Mouse (Mus musculus) urinary bladder, postnatal 36 days (tissue): ENCODE measurements around the gene Col11a2.
"Not testable (repeated sequence)": the region's sequence is repeated elsewhere in the genome, so short reads cannot be mapped to it uniquely, and the experiment has no call there.

Source experiments
- DNase-seq, 2 experiments: peaks; one replicate each; pipeline ENCODE4 v3.0.0; 2022; ENCODE audit warnings: low spot score in 2 of 2, mixed read lengths in 1 of 2

Col11a2 gene

DNA sequence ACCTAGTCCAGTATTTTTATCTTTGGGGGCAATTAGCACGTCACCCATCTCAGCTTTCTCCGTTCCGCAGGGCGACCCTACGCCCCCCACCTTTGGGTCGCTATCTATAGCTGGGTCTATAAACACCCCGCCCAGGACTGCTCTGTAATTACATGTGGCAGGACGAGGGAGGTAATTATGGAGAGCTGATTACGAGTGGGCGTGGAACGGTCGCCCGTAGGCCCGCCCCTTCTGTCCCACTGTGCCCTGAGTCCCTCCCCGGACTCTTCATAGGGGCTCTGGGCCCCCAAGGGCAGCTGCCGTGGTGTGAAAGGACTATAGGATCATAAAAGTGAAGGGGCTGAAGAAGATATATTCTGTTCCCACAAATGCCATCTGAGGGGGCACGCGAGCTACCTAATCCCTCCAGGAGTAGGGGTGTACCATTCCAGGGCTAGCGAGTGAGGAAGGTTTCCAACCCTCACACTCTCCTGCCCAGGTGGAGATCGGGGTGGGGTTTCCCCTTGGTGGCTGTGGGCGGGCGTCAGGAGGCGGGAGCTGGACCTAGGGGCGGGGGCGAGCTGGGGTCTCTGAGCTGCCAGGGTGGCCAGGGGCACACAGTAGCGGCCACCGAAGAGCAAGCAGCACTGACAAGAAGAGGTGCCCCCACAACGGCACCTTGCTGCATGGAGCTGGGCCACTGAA lies at the start of gene Col11a2:
Gene Col11a2, plus strand, starts transcription at position 560 of the 684 bp plus-strand sequence.
- no peak for DNase-seq

DNA sequence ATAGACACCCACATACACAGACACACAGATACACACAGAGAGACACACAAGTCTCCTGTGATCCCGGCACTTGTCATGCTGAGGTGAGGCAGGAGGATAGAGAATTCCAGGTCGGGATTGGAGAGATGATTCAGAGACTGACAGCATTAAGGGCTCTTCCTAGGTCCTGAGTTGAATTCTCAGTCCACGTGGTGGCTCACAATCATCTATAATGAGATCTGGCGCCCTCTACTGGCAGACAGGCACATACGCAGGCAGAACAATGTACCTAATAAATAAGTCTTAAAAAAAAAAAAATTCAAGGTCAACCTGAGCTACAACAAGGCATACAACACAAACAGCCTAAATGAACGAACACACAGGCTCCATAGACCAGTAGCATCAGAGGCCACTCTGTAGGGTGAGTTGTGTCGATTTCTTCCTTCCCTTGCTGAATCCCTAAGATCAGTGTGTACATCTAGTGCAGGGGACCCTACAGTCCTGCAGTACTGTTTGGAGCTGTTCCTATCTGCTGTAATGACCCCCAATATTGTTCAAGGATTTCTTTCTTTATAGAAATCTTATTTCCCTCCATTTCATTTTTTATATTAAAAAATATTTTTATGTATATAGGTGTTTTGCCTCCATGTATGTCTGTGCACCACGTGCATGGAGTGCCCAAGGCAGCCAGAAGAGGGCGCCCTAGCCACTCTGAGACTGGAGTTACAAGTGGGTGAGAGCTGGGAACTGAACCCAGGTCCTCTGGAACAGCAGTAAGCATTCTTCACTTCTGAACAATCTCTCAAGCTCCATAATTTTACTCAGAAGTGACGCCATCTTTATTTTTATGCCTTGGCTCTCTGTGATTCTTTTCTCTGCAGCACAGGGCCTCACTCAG lies 47.2 kb upstream of the Col11a2 start:
- DNase-seq = peak; percentile 28 to 29

- DNase-seq = no peak
These were observed 44.3 kb upstream of the Col11a2 start for GRCm38 (mm10) chr17:33994959-33995358.

DNA sequence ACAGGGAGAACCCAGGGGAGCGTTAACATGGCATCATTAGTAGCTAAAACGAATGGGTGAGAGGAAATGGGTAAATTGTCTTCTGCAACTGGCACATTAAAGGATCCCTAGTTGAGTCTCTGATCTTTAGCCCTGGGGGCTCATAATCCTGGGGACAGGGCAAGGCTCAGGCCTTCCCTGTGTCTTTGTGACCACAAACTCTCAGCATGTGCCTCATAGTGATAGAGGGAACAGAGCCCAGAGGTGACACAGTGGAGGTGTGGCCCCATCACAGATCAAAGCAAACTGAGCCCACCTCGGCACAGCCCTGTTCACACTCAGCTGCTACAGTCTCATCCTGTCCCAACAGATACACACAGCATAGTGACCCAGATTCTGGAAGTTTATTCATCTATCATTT lies 43.6 kb upstream of the Col11a2 start:
- no peak for DNase-seq

- DNase-seq = not testable (repeated sequence)
These were observed 42.2 kb upstream of the Col11a2 start for GRCm38 (mm10) chr17:33997025-33997424.

DNA sequence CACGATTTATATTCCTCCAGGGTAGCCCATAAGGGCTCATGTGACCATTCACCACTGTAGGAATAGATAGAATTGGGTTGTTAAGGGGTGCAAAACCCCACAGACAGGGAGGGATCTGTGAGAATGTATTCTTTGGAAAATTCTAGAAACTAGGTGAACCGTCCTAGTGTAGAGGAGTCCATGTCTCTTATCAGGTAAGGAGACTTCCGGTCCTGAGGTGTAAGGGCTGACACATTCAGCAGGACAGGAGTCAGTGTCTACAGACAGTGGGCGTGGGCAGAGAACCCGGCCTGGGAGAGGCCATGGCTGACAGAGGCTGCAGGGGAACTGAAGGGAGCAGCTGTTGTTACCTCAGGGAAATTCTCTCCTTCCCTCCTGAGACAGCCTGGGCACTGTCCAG lies 40.5 kb upstream of the Col11a2 start:
- DNase-seq = not testable (repeated sequence)

DNA sequence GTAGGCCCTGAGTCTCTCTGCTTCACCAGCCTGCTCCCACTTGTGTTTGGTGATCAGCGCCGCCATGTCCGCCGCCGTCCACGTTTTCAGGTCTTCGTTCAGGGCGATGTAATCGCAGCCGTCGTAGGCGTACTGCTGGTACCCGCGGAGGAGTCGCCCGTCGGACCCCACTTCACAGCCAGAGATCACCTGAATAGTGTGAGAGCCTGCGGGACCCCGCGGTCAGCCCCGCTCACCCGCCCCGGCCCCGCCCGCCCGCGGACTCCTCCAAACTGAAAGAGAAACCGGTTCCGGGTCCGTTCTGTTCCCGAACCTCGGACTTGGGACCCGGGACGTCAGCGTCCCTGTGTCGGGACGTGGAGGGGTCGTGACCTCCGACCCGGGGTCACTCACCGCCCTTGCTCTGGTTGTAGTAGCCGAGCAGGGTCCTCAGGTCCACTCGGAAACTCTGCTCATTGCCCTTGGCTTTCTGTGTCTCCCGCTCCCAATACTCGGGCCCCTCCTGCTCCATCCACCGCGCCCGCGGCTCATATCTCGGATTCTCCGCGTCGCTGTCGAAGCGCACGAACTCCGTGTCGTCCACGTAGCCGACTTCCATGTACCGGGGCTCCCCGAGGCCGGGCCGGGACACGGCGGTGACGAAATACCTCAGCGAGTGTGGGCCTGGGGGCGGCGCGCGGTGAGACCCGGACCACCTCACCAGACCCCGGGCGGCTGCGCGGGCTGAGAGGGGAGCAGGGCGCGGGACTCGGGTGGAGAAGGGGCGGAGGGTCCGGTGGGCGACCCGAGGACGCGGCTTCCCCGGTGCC lies 39.7 kb upstream of the Col11a2 start:
- no peak for DNase-seq

- peak; percentile 91 to 93 for DNase-seq
These were observed 39.1 kb upstream of the Col11a2 start, which contains the start of gene H2-K1 for GRCm38 (mm10) chr17:34000150-34000537. Gene H2-K1 (minus strand): TSS chr17:34000347.

DNA sequence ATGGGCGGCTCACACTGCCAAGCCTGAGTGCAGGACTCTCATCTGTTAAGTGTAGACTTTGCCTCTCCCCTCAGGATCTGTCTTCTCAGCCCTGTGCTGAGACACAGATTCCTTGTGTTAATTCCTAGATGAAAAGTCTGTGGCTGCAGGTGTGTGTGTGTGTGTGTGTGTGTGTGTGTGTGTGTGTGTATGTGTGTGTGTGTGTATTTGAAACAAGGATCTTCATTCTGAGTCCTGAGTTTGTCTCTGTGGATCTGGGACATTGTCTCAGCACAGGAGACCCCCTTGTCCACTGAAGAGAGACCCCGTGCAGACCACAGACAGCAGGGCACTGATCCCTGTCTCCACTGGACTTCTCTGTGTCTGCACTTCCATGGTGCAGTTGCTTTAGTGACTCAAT lies 38.4 kb upstream of the Col11a2 start:
- not testable (repeated sequence) for DNase-seq

DNA sequence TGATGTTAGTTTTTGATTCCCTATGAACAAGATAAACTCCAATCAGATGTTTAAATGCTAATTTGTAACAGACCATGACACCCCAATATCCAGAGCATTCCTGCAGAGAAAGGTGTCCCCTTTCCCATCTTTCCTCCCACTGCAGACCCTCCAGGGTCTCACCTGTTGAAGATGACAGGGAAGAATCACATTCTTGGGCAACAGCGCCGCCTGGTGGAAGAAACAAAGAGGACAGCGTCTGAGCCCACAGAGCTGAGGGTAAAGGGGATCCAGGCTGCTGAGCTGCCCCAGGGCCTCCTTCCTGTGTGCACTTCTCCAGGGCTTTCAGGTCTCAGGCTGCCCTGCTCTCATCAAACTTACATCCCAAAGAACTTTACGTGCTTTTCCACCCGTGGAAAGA lies 35.8 kb upstream of the Col11a2 start:
- no peak for DNase-seq

GRCm38 (mm10) chr17:34006570-34006969 lies 32.7 kb upstream of the Col11a2 start:
- no peak for DNase-seq

DNA sequence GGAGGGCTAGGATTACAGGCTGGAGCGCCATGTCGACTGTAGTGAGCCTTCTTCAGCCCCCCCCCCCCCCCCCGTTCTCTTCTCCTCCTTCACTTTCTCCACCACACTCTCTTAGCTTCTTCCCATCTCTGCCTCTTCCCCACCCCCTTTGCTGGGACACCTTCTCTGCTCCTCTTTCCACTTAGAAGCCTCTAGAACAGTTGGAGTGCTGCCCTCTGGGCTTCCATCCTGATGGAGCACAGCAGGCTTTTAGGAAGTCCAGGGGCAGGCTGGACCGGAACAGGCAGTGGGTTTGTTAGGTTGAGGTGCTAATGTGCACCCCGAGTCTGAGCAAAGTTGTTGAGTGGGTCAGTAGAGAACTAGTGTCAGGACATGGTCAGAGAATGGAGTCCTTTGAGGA lies 29.1 kb upstream of the Col11a2 start:
- no peak for DNase-seq

- no peak for DNase-seq
These were observed 25.8 kb upstream of the Col11a2 start for GRCm38 (mm10) chr17:34013436-34013835.

GRCm38 (mm10) chr17:34021539-34022413 lies 17.5 kb upstream of the Col11a2 start:
- no peak for DNase-seq

- DNase-seq = no peak
These were observed 16.8 kb upstream of the Col11a2 start for GRCm38 (mm10) chr17:34022414-34022783.

- no peak for DNase-seq
These were observed 16.2 kb upstream of the Col11a2 start for GRCm38 (mm10) chr17:34022987-34023386.

- no peak for DNase-seq
These were observed 15.6 kb upstream of the Col11a2 start for GRCm38 (mm10) chr17:34023678-34024077.

DNA sequence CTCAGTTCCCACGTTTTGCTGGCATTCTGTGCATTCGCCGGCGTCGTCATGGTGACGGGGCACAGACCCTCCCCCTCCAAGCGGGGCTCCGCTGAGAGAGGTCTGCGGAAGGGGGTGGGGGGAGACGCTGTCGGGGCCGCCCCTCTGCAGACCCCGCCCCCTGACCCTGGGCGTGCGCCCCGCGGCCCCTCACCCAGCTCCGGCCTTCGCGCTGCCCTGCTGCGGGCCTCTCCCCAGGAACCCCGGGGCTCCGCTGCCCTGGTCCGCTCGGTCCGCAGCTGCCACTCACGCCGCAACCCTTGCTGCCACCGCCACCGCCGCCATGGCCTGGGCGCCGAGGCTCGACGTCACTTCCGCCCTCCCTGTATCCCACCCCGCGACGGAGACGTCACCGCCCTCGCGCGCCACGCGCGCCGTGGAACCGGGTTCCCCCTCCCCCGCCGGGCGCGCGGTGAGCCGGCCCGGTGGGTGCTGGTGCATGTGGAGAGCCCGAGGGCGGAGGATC lies 14.9 kb upstream of the Col11a2 start, which contains the start of gene Ring1:
Gene Ring1, minus strand, starts transcription at position 364 of the 505 bp plus-strand sequence.
- peak; percentile 86 for DNase-seq

GRCm38 (mm10) chr17:34024861-34025755 lies 14.1 kb upstream of the Col11a2 start:
- DNase-seq = no peak

GRCm38 (mm10) chr17:34025756-34026151 lies 13.5 kb upstream of the Col11a2 start:
- no peak for DNase-seq
